Mouse (Mus musculus) gastrocnemius, adult 18-20 months (tissue): ENCODE measurements around the gene Stxbp5l. TPM values are rescaled to one million over a fixed set of nuclear protein-coding genes. Genes with fewer than 3 reads are reported as not detected.
"Not testable (repeated sequence)": the region's sequence is repeated elsewhere in the genome, so short reads cannot be mapped to it uniquely, and the experiment has no call there.

Source experiments
- DNase-seq: peaks from one replicate; pipeline ENCODE4 v3.0.0; 2021; ENCODE audit warnings: low spot score
- long read RNA-seq, 2 experiments: library from polyadenylated mRNA; stranded (forward); transcript quantifications; one replicate each; pipeline ENCODE4 v2.0.0; 2021
- total RNA-seq, 2 experiments: library from RNA; stranded (reverse); gene quantifications; 2 replicates each; pipeline ENCODE4 v1.2.3; 2021

Stxbp5l gene
- total RNA-seq: under 1 TPM in 1 of 2 experiments, not detected in 1; 0.09 TPM
- long read RNA-seq, experiment 1: 0 reads
- long read RNA-seq, experiment 2: 0 reads

DNA sequence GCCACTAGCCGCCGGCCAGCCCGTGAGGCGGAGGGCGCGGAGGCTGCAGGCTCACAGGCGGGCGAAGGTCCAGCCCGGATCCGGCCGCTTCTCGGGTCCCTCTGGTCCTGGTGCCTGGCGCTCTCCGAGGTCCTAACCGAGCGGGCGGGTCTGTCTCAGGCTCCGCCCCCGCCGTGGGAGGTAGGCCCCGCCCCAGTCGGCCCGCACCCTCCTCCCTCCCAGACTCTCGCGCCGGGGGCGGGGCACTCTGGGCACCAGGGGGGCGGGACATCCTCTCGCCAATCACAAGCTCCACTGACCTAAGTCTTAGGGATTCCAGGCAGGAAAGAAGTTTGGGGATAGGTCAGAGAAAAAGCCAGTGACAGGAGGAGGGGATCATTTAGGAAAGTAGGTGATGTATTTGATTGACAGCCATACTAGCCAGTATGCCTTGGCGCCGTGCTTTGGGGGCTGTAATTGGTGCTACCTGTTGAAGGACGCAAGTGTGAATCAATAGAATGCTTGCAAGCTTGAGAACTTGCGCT, at the start of gene Stxbp5l:
TSS of gene Stxbp5l (minus strand) at position 142 of the 524 bp plus-strand sequence.
- peak; percentile 78 for DNase-seq

- no peak for DNase-seq
These were observed 48.8 kb upstream of the Stxbp5l start for GRCm38 (mm10) chr16:37433418-37434204.

DNA sequence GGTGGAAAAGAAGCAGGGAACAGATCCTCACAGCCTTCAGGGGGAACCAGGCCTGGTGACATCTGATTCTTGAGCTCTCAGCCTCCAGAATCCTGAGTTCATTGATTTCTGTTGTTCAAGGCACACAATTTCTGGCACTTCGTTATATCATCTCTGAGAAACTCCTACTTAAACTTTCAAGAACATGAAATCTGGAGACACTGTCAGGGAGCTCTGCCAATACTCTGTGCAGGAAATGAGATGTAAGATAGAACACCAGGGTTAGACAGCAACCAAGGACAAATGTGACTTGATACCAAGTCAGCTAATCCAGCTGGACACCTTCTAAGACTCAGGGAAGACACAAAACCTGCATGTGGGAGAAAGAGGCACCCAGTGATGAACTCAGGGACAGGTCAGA, 40.7 kb upstream of the Stxbp5l start:
- no peak for DNase-seq

GRCm38 (mm10) chr16:37422874-37423273, 38.1 kb upstream of the Stxbp5l start:
- no peak for DNase-seq

DNA sequence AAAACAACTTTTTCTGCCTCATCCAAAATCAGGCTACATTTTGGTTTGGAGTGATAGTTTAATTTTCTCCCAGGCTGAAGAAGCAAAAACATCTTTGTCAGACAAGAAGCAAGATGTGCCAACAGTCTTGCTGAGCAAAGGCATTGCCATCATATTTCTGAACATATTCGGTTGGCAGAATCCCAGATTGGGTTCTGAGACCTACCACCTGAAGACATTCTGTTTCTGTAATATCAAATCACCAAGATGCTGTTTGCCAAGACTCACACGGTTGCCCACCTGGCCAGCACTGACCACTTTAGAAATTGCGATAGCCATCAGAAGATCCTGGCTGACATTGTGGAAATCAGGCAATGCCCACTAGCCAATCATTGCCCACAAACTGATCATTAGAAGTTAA, 37.1 kb upstream of the Stxbp5l start:
- no peak for DNase-seq

DNA sequence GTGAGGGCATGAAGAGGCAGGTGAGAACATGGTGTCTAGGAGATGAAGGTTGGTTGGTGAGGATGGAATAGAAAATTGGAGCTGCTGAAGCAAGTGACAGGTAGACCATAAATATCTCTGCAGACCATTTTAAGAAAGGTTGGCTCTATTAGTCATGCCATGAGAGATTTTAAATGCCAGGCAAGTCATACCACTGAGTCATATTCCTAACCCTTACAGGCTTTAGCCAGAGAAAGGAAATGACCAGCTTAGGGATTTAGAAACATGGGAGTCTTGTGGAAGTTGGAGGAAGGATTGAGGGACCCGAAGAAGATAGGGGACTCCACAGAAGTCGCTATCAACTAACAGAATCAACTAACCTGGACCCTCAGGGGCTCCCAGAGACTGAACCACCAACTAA, 35.8 kb upstream of the Stxbp5l start:
- no peak for DNase-seq

DNA sequence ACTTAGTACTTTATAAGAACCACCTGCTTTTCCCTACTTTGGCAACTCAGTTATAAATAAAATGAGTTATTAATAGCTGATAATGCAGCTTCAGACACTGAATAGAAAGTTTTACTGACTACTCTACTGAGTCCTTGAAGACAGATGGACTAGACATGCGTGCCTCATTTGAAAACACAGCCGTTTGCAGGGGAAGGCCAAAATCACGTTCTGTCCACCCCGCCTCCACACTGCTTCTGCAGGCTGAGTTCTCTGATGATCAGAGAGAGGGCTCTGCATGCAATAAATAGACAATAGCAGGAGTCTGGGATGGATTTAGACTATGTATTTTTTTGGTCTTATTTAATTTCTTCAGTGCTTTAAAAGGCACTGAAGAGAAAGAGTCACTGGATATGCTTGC, 20.8 kb upstream of the Stxbp5l start:
- no peak for DNase-seq

DNA sequence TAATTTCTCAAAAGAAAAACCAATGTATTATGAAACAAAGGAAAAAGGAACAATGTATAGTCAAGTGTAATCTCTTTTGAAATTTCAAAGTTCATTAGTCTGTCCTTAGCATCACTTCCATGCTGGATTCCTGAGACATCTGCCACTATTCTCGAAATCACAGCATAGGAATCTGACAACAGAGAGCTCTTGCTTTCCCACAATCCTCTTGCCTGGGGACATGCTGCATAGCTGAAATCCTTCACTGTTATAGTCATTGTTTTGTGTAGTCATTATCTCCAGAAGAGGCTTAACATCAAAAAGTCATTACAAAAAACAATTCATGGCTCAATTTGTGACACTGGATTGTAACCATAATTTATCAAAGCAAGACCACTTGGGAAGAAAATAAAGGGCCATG, 20.2 kb upstream of the Stxbp5l start:
- DNase-seq: no peak

- no peak for DNase-seq
These were observed 5.2 kb upstream of the Stxbp5l start for GRCm38 (mm10) chr16:37389964-37390363.

GRCm38 (mm10) chr16:37389201-37389905, 4.6 kb upstream of the Stxbp5l start:
- no peak for DNase-seq

- DNase-seq: peak; percentile 6
These were observed 393 bp downstream of the Stxbp5l start for GRCm38 (mm10) chr16:37384369-37384768.

GRCm38 (mm10) chr16:37383426-37383825, 1.3 kb downstream of the Stxbp5l start:
- no peak for DNase-seq

DNA sequence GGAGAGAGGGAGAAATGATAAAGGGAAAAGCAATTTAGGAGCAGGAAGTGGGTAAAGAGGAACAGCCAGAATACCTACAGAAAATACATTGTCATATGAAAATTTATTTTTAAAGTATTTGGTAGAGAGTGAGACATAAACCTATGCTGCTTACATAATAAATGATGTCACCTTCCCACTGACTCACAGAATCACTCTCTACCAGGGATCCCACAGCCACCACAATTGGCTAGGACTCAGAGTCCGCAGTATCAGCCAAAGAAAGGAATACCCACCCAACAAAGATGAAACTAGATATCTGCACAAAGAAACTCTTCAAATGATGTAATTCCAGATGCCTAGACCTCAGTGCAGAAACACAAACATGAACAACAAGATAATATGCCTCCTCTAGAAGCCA, 12.0 kb downstream of the Stxbp5l start:
- DNase-seq: peak; percentile 4

DNA sequence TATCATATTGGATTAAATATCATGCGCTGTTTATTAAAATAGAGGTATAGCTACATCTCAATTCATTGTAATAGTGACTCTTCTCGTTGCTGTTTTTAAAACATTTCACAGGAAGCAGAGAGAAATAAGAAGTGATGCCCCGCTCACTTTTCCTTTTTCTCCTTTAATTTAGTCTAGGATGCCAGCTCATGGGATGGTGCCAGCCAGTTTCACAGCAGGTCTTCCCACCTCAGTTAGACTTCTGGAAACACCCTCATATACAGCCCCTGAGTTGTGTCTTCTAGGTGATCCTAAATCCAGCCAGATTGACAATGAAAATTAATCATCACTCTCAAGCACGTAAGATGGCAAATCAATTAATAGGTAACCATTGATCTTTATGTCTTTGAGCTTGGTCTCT, 17.3 kb downstream of the Stxbp5l start:
- no peak for DNase-seq

DNA sequence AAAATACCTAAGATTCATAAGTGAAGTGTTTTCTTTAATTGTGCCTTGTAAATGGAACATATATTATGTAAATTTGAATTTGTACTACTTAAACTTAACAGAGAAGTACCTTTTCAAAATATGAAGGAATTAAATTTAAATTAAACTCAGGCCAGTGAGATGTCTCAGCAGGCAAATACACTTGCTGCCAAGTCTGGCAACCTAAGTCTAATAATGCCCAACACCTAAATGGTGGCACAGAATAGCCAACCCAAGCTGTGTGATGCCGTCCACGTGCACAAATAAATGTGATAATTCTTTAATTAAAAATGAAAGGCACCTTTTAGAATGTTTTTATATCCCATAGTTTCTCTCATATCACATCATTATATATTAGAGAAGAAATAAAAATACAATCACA, 20.8 kb downstream of the Stxbp5l start:
- no peak for DNase-seq

- no peak for DNase-seq
These were observed 29.1 kb downstream of the Stxbp5l start for GRCm38 (mm10) chr16:37355621-37356020.

GRCm38 (mm10) chr16:37347092-37347491, 37.7 kb downstream of the Stxbp5l start:
- DNase-seq: no peak

DNA sequence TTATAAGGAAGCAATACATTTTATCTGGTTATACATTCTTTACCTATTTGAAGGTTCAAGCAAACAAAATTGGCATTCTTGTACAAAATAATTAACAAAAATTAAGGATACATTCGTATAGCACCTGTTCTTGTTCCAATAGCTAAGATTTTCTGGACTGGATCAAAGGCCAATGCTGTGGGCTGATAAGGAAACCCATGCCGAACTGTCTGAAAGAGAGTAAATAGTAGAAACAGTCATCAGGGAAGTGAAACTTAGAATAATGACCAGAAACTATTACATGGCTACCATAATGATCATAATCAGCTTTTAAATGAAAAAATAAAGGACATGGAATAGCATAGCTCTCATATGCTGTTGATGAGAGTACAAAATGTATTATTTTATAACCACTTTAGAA, 39.8 kb downstream of the Stxbp5l start:
- DNase-seq: no peak

DNA sequence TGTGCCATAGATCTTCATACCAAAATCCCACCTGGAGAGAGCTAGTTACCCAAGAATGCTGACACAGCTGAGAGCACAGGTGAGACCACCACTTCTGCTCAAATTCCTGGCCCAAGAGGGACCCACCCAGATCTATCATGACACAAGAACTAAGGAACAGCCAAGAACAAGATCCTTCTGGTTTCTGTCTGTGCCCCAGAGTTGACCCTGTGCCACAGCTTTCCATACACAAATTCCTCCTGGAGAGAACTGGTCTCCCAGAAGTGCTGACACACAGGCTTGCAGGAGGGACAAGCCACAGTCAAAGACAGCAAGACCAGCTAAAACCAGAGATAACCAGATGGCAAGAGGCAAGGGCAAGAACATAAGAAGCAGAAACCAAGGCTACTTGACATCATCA, 43.3 kb downstream of the Stxbp5l start:
- not testable (repeated sequence) for DNase-seq

GRCm38 (mm10) chr16:37338177-37338576, 46.6 kb downstream of the Stxbp5l start:
- no peak for DNase-seq

- no peak for DNase-seq
These were observed 47.2 kb downstream of the Stxbp5l start for GRCm38 (mm10) chr16:37337529-37337928.

GRCm38 (mm10) chr16:37304441-37304840, 80.3 kb downstream of the Stxbp5l start:
- no peak for DNase-seq

- DNase-seq: no peak
These were observed 92.2 kb downstream of the Stxbp5l start for GRCm38 (mm10) chr16:37292593-37292992.
